Mouse (Mus musculus): ENCODE measurements around the gene Tmod2. TPM values are rescaled to one million over a fixed set of nuclear protein-coding genes. Genes with fewer than 3 reads are reported as not detected.
A peak's percentile ranks its signal among the peaks of the same experiment; 100 is the strongest.
"Not testable (repeated sequence)": the region's sequence is repeated elsewhere in the genome, so short reads cannot be mapped to it uniquely, and the experiment has no call there.

Tmod2 gene
- total RNA-seq (2015), result 0.02 TPM in 1 of 2 replicates, not detected in the other
- 0.10 TPM in 1 of 2 replicates, not detected in the other for total RNA-seq (2017)

DNA sequence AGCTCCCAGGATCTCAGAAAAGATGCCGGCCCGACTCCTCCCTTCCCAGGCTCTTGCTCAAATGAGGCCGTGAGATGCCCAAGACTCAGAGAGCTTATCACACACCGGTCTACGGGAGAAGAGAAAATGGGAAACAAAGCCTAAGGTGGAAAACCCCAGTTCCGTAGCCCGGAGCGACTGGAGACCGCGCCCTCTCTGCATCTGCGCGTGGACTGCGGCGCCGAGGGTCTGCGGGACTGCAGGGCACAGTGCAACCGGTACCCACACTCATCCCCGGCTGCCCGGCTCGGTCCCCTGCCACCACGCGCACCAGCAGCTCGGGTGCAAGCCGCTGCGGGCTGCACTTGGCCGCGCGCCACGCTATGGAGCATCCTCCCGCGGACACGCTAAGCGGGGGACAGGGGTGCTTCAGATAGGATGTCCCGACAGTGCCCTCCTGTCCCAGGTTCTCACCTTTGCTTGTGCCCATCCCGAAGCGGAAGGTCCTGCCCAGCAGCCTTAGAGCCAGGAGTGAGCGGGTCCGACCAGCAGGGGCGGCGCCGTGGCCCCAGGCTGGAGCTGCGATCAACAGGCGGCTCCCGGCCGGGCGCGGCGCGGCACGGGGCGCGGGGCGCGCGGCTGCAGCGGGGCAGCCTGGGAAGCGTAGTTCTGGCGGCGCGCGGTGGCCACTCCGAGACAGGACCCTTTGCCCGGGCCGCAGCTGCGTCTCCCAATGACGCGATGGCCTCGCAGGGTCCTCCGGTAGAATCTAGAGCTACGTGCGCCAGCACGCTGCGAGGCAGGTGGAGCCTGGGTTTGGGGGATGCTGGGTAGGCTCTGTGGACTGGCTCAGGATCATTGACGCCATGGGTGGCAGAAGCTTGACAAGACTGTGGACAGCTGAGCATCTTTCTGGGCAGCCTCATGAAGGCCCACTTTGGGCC is at the start of gene Tmod2:
Gene Tmod2 (minus strand): TSS at position 755 of the 923 bp plus-strand sequence.
- ATAC-seq (replicated peaks; ENCODE audit: poor library complexity), result 0 out of 2 replicates have a peak, but pooled peaks have one; percentile 23

DNA sequence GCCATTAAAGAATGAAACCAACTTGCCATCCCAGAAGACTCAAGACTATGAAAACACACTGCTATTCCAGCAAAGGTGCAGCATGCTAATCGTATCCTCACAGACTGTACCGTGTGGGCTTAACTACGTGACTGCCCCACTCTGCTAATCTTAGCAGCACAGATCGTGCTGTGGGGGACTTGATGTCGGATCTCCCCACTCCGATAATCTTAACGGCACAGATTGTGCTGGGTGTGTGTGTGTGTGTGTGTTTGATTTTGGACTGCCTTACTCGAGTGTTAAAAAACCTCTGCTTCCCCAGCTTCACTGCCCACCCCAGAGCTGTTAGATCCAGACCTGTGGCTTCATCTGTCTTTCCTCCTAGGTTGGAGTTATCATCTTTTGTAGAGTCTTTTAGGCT is 49.8 kb upstream of the Tmod2 start:
- ATAC-seq (replicated peaks; ENCODE audit: poor library complexity), result no peak

DNA sequence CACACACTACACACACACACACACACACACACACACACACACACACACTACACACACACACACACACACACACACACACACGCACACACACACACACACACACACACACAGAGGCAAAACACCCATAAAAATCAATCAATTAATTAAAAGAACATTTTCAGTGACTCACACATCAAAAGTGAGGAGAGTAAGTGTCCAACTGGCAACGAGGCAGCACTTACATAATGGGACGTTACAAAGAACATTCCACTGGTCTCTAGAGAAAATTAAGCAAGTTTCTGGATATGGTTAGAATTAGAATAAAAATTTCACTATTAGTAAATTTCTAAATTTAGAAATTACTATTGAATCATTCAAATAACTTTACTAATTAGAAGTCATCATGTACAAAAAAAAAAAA is 45.3 kb upstream of the Tmod2 start:
- not testable (repeated sequence) for ATAC-seq (replicated peaks; ENCODE audit: poor library complexity)

DNA sequence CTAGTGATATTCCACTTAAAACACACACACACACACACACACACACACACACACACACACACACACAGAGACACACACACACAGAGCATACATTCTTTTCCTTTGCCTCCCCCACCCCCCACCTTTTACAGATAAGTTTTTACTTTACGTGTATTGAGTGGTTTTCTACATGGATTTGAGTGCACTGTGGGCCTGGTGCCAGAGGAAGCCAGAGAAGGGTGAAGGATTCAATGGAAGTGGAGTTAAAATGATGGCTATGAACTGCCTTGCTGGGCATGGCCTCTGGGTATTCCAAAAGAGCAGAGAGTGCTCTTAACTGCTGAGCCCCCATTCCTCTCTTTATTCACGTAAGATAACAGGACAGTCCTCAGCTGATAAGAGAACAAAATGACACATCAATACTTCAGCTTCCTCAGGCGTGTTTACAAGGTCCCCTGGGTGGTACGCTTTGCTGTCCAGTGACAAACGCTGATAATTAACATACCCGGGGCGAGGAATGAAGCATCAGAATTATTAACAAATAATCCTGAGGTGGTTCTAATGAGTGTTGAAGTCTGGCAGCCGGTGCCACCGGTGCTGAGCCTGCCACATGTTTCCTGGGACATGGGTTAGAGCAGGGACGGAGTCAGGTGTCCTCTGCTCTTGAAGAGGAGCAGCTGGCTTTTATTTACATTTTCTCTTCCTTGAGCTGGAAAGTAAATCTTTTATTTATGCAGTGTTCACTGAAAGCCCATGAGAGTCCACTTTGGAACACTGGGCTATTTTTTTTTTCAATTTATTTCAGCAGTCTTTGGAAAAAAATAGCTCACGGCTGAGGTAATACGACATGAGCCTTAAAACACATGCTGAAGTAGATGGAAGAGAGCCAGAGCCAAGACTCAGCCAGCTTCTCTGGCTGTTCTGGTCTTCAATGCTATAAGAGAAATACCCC is 43.1 kb upstream of the Tmod2 start:
- ATAC-seq (replicated peaks; ENCODE audit: poor library complexity), result no peak

DNA sequence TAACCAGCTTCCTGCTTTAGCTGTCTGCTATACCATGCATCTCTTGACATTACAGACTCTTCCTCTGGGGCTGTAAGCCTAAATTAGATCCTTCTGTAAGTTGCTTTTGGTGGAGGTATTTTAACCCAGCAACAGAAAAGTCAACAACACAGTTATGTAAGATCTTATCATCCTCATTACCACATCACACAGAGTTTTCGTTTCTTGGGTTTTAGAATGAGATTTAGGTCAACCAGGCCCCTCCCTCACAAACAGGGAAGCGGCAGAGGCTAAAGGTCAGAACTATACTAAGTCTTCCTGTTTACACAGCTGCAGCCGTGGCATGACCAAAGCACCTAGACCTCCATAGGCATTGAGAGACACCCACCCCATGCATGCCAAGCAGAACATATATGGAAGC is 34.3 kb upstream of the Tmod2 start:
- no peak for ATAC-seq (replicated peaks; ENCODE audit: poor library complexity)

DNA sequence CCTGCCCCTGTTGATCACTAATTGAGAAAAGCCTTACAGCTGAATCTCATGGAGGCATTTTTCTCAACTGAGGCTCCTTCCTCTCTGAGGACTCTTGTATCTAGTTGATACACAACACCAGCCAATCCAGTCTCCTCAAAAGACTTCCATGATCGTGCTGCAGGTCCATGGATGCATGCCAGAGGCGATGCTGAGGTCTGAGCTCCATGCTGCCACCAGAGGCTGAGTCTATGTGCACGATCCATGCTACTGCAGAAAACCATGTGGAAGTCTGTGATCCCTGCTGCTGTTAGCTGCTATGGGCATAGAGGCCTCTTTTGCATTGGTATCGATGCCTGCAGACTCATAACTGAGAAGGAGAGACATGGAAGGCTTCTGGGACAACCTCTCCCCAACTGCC is 23.1 kb upstream of the Tmod2 start:
- no peak for ATAC-seq (replicated peaks; ENCODE audit: poor library complexity)

DNA sequence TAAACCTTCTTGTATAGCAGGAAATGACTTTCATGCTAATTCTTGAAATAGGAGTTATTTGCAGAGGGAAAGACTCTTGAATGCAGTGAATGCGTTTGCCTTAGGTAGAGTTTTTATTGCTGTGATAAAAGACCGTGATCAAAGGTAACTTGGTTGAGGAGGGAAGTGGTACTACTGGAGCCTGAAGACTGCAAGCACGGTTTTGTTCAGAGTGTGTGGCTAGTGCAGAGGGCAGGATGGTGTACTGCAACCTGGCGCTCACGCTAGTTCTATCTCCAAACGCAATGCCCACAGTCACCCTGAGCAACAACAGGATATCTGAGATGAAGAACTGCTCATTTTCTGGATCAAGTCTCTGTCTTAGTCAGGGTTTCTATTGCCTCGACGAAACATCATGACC is 22.5 kb upstream of the Tmod2 start:
- no peak for ATAC-seq (replicated peaks; ENCODE audit: poor library complexity)

DNA sequence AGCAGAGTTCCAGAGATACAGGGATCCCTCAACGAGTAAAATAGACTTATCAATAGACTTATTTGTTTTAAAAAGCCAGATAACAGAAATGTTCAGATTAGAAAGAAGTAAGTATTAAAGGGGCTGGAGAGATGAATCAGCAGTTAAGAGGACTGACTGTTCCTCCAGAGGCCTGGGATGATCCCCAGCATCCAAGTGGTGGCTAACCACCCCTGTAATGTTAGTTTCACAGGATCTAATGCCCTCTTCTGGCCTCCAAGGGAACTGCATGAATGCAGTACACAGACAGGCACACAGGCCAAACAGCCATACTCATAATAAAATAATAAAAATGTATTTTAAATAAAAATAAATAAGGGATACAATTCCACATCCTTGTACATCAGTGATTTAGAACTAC is 21.8 kb upstream of the Tmod2 start:
- peak; percentile 86 for ATAC-seq (replicated peaks; ENCODE audit: poor library complexity)

DNA sequence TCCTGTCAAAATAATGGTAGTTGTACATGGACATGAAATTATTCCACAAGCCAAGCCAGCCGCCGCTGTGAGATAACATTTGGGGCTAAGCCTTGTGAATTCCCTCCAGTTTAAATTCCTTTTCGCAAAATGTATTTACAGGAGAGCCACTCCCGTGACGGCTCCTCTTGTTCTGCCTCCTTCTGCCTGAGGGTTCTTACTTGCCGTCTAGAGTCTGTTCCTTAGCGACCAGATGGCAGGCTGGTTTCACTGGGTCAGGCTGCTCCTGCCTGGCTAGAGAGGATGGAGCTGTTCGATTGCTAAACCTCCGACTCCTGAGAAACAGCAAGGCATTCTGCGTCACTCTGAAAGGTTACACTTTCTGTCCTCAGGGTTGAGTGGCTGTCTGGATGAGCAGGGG is 21.0 kb upstream of the Tmod2 start:
- no peak for ATAC-seq (replicated peaks; ENCODE audit: poor library complexity)

DNA sequence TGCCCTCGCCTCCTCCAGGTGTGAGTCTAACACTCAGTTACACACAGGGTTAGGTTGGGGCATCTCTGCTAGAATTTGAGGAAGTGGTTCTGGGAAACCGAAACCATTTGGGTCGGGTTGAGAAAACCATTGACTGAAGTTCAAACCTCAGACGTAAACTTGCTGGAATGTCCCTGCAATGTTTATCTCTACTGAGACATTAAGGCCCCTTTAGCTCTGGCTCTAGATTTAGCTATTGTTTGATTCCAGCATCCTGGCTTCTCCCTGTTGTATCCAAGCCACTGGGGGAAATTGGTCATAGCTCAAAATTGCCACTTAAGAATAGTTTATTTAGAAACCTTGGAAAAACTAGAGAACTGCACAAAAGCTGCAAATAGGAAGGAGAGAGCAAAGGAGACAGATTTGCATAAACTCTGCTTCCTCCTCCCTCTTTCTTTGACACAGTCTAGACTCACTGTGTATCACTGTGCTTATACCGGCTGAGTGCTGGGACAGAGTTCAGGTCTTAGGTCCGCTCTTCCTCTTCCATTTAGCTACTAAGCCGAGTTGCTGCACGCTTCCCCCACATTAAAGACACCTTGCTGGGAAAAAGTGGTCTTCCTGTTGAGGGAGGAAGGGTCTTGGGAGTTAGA is 19.8 kb upstream of the Tmod2 start:
- no peak for ATAC-seq (replicated peaks; ENCODE audit: poor library complexity)

DNA sequence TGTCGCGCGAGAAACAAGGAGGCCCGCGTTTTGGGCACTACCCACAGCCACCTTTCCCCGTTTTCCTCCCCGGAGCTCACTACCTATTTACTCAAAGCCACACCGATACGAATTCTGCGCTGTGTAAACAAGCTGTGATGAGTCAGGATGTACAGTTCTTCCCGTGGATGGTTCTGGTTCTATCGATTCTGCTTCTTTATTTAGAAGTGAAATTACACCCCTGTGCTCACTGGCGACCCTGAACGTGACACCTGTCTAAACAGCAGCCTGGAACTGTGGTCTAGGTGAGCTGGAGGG is 15.1 kb upstream of the Tmod2 start:
- no peak; the same call in 1 of the 2 replicates for ATAC-seq (replicated peaks; ENCODE audit: poor library complexity)

DNA sequence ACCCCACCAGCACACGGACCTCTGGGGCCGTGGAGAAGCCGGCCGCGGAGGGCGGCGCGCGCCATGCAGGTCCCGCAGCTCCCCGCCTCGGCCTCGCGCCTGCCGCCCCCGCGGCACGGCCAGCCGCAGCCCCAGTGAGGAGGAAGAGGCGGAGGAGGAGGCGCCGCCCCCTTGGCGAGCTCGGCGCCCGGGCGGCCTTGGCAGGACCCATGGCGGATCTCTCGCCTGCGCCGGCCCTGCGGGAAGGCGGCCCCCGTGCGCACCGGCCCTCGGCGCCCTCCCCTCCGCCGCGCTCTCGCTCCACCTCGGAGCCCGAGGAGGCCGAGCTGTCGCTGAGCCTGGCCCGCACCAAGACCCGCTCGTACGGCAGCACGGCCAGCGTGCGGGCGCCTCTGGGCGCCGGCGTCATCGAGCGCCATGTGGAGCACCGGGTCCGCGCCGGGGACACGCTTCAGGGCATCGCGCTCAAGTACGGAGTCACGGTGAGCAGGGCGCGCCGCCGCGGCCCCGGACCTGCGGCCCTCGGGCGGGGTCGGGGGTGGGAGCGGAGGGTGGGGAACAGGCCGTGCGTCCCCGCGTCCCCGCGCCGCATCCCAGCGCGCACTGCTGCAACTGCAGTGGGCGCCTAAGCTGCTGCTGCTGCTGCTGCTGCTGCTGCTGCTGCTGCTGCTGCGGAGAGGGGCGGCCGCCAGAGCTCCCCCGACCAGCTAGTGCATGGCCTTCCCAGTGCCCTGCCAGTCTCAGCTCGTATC is 14.6 kb upstream of the Tmod2 start, which contains the start of gene Lysmd2:
Gene Lysmd2 (plus strand): TSS at position 186 of the 752 bp plus-strand sequence.
- peak; percentile 75 for ATAC-seq (replicated peaks; ENCODE audit: poor library complexity)

DNA sequence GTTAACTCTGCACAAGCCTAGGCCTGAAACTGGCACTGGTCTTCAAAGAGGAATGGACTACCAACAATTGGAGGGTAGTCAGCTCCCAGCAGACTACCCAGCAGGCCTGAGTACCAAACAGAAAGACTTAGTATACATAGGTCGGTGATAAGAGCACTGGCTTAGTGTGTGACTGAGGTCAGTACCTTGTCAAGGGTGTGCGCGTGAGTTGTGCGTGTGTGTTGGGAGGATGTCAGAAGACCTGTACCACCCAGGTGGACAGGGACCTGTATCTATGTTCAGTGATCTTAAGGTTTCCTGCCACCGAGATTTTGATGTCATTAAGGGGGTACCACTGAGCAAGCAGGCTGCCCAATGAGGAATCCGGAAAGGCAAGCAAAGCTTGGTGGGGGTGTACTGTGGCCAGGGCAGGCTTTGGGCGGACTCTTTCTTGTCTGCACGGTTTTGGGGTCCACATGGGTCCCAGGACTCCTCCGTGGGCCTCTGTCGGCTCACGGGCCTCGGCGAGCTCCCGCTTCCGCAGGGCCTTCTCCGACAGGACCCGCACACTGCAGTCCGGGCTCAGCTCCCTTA is 13.9 kb upstream of the Tmod2 start:
- peak; percentile 16; the same call in 1 of the 2 replicates for ATAC-seq (replicated peaks; ENCODE audit: poor library complexity)

DNA sequence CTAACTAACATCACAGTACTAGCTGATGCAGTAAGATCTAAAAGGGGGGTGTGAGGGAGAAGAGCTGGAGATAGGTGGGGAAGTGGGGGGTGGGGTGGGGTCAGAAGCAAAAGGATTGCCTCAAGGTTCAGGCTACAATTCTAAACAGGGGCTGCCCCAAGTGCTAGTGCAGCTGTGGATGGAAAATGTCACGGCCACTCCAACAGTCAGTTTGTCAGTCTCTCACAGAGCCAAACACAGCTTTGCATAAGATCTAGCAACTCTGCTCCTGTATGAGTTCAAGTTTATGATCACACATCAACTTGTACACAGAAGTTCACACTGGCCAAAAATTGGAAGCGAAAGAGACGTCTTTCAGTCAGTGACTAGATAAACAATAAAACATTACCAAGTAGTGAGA is 10.3 kb upstream of the Tmod2 start:
- no peak for ATAC-seq (replicated peaks; ENCODE audit: poor library complexity)

DNA sequence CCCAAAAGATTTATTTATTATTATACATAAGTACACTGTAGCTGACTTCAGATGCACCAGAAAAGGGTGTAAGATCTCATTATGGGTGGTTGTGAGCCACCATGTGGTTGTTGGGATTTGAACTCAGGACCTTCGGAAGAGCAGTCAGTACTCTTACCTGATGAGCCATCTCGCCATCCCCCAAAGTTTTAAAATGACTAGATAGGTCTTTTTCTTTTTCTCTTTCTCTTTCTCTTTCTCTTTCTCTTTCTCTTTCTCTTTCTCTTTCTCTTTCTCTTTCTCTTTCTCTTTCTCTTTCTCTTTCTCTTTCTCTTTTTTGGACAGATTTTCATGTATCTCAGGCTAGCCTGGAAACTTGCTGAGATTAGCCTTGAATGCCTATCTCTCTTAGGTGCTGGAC is 8.6 kb upstream of the Tmod2 start:
- ATAC-seq (replicated peaks; ENCODE audit: poor library complexity), result not testable (repeated sequence)

DNA sequence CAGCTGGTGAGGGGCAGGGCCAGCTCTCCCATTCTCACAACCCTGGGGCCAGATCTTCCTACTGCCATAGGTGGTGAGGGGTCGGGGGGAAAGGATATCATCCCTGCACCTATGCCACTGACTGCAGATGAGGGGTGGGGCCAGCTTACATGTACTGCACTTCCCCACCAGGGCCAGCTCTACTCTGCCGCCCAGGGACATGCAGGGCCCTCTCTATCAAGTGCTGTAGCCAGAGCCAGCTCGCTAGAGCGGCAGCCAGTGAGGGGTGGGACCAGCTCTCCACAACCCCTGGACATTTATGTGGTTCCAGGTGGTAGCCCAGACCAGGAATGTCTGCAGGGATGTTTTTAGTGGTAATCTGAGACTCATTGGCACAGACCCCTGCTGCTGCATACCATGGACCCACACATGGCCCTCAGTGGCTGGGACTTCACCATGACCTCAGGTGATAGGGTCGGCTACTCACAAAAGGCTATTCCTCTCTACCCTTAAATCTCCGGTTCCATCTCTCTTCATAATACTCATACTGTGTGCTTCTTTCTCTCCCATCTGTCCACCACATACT is 7.8 kb upstream of the Tmod2 start:
- no peak for ATAC-seq (replicated peaks; ENCODE audit: poor library complexity)

DNA sequence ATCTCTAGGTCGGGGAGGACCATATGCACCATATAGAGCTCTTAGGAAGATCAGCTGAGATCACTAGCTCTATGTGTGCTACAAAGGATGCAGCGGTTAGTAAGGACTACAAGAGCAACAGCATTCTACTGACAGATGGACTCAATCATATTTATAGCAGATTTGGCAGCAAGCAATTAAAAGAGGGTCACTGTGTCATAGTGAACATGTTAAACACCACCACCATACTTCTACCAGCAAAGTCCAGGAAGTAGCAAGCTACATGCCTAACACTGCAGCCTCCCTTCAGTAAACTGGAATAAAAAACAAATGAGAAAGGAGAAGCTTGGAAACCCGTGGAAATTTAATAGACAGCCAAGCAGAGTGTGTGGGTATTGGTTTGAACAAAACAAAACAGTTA is 5.4 kb upstream of the Tmod2 start:
- no peak for ATAC-seq (replicated peaks; ENCODE audit: poor library complexity)

DNA sequence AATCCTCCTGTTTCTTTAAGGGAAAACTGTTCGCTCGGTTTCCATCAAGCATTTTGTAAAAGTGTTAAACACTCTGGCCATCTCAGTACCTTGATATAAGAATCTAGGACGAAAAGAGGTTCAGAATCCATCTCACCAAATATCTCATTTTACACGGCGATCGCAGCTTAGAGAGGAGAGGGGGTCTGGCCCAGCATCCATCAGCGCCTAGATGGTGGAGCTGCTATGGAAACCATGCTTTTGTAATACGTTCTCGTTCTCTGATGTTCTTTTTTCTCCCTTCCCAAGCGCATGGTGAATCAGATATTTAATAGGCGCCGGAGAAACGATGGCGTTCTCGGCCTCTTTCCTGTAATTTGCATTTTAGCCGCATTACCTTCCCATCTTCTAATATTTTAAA is 1.2 kb downstream of the Tmod2 start:
- ATAC-seq (replicated peaks; ENCODE audit: poor library complexity), result no peak

DNA sequence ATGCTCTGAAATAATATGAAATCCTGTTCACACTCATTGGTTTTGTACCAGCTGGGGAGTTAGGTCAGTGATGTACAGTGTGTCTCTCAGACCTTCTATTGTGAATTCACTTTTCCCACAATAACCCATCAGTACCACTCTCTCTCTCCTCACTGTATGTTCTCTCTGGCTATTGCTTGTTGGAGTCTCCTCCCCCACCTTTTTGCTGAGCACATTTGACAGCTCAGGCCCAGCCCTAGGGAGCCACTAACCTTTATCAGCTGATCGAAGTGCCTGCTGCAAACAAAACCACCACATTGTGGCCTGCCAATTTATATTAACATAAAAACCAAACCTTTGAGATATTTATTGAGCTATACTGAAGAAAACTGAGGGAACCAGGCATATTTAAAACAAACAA is 1.6 kb downstream of the Tmod2 start:
- ATAC-seq (replicated peaks; ENCODE audit: poor library complexity), result no peak

DNA sequence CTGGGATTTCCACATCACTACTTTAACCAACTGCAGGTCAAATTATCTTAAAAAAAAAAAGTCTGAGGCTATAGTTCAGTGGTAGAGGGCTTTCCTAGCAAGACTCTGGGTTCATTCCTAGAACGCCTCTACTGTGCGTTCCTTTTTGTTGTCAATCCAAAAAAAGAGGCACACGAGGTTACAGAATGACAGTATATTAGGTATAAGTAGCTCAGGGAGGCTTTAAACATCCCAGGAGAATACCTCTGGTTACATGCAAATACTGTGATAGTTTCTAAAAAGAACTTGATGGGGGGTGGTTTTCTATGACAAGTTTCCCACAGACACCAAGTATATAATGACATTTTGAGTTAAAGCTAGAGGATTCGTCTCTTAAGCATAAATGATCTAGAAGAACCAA is 3.6 kb downstream of the Tmod2 start:
- ATAC-seq (replicated peaks; ENCODE audit: poor library complexity), result no peak
